Mouse (Mus musculus): ENCODE data around the gene Snrpg. TPM values are rescaled to one million over a fixed set of nuclear protein-coding genes. Genes with fewer than 3 reads are reported as not detected.
A peak's percentile ranks its signal among the peaks of the same experiment; 100 is the strongest.
"Not testable (repeated sequence)": the region's sequence is repeated elsewhere in the genome, so short reads cannot be mapped to it uniquely, and the experiment has no call there.

The Snrpg gene
- total RNA-seq, 2 experiments from 2014 or later = 80.7 to 103 TPM

DNA sequence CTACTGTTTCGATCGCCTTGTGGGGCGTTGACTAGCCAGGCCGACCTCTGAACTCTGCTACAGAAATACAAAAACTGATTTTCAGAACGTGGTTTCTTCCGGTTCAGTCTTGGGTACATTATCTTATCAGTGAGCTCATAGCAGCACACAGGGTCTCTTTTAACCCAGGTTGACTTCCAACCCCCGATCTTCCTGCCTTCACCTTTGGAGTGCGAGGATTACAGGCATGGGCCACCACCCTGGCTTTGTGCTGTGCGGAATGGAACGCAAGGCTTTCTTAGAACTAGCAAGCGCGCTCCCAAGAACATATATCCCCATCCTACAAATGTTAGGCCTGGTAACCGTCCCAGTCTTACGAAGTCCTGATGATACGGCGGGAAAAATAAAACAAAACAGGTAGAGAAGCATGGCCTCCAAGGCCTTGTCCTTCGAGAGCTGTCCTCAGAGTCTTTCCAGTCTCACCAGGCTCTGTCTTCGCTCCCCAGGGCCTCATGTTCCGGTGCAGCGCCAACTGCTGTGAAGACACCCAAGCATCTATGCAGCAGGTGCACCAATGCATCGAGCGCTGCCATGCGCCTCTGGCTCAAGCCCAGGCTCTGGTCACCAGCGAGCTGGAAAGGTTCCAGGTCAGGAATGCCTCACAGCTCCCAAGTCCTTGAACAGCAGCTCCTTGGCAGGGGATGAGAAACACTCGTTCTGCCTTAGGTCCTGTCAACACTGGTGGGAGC lies 4.8 kb upstream of the Snrpg start:
- DNase-seq (ENCODE audit: low spot score in 2 of 2) = peak; percentile 39 to 59

DNA sequence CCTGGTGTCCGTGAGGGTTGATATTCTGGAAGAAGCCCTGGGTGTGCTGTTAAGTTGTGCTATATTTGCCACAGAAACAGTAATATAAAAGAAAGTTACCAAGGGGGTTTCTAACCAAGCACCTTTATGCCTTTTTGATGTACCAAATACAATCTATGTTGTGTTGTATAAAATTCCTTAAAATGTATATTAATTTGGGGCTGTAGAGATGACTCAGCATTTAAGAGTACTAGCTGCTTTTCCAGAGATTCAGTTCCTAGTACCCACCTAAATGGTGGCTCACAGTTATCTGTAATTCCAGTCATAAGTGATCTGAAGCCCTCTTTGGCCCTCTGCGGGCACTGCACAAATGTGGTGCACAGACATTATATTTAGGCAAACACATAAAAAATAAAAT lies 4.3 kb upstream of the Snrpg start:
- no peak for DNase-seq (ENCODE audit: low spot score in 2 of 2)

DNA sequence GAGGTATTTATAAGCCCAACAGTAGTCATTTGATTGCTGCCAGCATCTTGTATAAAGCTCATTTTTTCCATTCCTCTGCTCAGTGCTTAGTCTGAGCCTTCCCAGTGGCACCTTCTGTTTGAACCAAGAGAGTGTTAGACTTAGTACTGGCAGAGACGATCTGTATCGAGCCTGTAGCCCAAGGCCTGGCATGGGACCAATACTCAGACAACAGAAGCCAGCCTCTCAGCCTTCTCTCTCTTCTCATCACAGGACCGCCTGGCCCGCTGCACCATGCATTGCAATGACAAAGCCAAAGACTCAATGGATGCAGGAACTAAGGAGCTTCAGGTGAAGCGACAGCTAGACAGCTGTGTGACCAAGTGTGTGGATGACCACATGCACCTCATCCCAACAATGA lies 2.6 kb upstream of the Snrpg start:
- no peak for DNase-seq (ENCODE audit: low spot score in 2 of 2)

DNA sequence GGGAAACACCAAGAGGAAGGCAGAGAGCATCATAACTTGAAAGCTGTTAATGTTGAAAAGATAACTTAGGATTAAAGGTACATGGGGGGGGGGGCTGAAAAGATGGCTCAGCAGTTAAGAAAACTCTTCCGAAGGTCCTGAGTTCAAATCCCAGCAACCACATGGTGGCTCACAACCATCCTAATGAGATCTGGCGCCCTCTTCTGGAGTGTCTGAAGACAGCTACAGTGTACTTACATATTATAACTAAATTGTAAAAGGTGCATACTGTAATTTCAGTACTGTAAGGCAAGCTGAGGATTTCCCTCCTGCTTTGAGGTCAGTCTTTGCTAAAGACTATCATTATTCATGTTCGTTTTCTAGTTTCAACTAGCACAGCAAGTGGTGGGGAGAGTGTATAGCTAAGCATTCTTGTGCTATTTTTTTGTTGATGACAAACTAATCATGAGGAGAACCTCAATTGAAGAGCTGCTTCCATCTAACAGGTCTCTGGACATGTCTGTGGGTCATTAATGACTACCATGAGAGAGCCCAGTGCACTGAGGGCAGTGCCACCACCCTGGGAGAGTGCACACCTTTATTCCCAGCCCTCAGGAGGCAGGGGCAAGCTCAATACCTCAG lies 901 bp upstream of the Snrpg start:
- no peak for DNase-seq (ENCODE audit: low spot score in 2 of 2)

DNA sequence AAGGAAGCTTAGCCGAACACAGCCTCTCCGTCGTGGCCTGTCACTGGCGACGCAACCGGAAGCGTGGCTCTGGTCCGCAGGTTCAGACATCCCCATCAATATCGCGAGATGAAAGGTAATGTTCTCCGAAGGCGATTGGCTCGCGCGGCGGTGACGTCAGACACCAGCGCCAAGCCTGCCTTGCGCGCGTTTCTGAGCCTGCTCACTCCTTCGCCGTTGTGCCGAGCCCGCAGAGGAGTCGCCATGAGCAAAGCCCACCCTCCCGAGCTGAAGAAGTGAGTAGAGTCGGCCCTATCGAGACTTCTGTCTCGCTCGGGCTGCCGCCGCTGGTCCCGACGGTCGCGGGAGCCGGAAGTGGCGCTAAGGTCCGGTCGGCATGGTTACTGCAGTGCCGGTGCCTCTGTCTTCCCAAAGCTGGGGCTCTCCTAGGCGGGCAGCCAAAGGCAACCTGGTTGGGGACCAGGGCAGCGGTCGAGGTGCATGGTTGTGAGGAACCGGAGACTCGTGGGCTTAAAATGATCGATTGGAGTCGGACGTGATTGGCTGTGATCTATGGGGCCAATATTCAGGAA lies 322 bp downstream of the Snrpg start:
- DNase-seq (ENCODE audit: low spot score in 2 of 2) = peak; percentile 96 to 97

DNA sequence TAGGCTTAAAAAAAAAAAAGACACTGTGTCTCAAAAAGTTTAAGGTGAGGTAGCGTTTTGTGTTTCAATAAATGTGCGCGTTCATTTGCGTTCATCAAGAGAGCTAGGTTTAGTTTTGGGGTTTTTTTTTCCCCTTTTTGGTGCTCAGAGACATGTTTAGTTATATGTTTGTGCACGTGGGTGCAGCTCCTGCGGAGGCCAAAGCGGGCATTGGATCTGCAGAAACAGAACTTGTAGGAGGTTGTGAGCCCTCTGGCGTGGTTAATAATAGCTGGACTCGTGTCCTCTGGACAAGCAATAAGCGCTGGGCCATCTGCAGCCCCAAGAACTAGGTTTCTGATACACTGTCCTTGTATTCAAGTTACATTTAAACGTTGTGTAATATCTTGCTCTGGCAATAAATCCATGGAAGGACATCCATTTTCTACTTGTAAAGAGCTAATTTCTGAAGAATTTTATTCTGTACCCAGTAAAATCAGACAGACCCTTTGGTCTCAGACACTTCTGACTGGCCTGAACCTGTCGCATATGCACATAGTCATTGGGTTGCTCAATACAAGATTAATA lies 929 bp downstream of the Snrpg start:
- no peak for DNase-seq (ENCODE audit: low spot score in 2 of 2)

DNA sequence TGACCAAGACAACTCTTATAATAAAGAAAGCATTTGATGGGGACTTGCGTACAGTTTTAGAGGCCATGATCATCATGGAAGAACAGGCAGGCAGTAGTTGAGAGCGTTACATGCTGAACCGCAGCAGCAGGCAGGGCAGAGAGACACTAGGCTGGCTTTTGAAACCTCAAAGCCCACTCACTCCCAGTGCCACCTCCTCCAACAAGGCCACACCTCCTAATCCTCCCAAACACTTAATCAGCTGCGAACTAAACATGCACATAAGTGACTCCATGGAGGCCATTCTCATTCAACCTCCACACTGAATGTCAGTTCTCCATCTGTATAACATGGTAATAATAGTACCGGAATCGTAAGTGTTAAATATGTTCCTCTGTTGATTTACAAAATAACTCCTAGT lies 2.5 kb downstream of the Snrpg start:
- DNase-seq (ENCODE audit: low spot score in 2 of 2) = no peak

DNA sequence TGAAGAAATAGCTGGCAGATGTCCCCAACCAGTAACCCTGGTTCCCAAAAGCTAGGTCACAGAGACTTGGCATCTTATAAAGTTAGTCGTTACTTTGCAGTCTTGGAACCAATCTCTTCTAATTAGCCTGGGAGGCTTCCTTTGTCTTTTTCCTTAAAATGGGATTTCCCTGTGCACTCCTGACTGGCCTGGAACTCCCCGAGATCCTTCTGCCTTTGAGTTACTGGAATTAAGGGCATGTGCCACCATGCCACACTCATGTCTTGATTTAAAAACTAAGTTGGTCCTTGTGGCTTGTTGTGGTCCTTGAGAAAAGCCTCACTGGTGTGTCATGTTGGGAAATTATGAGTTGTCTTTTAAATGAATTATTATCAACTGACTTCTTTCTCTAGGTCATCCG lies 7.2 kb downstream of the Snrpg start:
- DNase-seq (ENCODE audit: low spot score in 2 of 2) = no peak

DNA sequence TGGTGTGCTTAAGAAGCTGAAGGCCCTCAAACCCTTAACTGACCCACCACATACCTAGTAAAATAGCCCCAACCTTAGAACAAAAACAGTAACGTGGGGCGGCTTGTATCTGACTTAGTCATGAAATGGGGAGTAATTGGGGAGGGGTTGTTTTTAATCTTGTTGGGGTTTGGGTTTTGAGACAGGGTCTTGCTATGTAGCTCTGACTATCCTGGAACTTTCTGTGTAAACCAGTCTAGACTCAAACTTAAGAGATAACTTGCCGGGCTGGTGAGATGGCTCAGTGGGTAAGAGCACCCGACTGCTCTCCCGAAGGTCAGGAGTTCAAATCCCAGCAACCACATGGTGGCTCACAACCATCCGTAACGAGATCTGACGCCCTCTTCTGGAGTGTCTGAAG lies 9.0 kb downstream of the Snrpg start:
- DNase-seq (ENCODE audit: low spot score in 2 of 2) = not testable (repeated sequence)

DNA sequence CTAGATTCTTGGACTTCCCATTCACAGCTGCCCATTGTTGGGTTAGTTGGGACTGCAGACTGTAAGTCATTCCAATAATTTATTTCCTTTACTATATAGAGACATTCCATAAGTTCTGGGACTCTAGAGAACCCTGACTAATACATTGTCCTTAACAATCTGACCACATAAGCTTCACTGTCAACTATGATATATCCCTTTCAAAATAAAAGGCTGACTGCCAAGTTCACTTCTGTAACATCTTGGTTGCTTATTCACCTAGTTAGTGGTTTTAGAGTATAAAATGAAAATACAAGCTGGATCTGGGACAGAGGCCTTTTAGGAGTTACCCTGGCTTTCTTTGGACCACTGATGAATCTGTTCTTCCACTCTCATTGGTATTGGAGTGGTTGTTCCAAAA lies 11.4 kb downstream of the Snrpg start:
- no peak for DNase-seq (ENCODE audit: low spot score in 2 of 2)

DNA sequence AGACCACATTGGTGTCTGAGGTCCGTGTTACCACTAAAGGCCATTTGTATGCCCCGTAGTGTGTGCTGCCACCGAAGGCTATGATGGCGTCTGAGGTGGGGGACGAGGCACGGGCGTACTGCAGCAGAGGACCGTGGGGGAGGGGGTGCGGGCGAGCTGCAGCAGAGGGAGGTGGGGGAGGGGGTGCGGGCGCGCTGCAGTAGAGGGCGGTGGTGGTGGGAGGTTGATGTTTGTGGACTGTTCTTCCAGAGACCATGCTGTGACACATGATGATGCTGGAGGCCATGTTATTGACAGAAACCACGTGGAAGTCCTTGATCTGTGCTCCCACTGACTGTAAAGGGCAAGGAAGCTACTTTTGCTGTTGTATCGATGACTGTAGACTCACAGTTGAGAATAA lies 12.3 kb downstream of the Snrpg start:
- no peak for DNase-seq (ENCODE audit: low spot score in 2 of 2)

DNA sequence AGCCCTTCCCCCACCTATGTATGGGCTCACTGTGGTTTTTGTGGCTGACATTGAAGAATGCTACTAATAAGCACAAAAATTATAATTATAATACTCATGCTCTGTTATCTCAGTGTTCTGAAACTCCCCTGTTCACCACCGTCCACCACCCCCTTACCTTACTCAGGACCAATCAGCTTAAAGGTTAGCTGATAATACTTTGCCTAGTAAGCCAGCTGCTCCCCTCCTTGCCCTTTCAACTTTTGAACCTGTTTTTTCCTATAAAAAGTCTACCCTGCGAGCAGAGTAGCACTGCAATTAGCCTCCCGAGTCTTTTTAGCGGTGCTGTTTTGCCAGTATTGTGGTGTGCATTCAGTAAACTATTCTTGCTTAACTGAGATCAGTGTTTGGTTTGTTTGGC lies 13.6 kb downstream of the Snrpg start:
- no peak for DNase-seq (ENCODE audit: low spot score in 2 of 2)

DNA sequence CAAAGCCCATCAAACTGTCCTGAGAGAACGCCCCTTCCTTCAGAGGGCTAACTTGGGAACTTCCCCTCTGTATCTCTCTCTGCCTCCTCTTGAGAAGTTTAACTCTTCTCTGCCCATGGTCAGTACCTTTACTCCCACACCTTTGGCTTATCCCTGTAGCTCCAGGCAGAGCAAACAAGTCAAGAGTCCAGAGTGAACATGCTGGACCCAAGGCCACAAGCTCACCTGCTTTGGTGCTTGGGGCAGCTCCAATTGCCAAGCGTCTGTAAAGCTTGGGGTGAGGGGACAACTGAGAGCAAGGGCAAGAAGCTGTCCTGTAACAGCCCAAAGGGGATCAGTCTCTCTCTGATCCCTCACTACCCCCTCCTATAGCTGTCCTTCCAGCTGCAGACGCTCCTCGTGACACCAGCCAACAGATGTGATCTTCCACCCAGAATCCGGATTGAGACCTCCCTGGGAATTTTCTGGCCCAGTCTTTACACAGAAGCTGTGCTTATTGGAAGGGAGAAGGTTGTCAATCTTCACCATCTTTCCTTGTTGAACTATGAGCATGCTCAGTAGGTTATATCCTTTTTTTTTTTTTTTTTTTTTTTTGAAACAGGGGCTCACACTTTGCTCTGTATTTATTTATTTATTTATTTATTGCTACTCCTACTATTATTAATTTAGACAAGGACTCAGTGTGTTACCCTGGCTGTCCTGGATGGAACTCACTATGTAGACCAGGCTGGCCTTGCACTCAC lies 14.4 kb downstream of the Snrpg start:
- DNase-seq (ENCODE audit: low spot score in 2 of 2) = no peak

DNA sequence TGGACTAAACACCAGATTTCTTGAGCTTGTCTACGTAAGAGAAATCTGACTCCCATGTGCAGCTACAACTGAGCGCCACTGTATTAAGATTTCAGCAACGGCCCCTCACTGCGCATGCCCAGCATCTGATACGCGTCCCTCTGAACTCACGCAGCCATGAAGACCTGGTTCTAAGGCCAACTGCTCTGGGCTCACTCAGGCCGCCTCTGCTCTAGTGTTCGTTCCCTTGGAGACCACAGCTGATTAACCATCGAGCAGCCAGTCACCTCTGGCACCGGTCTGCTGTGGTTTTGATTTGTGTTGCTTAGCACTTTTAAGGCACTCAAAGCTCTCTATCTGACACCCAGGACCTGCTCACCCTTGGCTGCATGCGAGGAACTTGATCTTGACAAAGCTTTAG lies 16.2 kb downstream of the Snrpg start:
- no peak for DNase-seq (ENCODE audit: low spot score in 2 of 2)

DNA sequence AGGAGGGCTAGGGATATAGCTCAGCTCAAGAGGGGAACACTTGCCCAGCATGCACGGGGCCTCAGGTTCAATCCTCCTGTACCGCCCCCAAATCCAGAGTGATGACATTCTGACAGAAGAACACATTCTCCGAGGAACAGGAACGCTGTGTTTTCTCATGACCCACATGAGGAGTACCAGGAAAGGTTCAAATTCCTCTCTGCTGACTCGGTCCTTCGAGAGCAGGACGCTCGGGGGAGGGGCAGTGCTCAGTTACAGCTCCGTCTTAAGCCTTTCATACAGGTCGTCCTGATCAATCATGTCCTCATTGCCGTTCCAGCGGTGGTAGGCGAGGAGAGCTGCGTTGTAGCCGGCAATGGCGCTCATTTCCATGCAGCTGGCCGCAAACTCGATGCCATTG lies 17.4 kb downstream of the Snrpg start:
- no peak for DNase-seq (ENCODE audit: low spot score in 2 of 2)

DNA sequence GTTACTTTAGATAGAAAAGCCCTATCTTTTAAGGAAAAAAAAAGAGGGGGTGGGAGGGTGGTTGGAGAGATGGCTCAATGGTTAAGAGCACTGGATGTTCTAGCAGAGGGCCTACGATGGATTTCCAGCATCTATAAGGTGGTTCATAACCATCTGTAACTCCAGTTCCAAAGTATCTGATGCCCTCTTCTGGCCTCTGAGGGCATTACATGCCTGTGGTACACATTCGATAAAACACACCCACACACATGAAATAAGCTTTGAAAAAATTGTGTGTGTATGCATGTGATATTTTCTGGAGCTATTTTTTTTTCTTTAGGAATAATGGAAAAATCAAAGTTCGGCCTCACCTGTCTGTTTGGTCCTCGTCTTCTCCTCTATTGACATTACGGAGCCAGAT lies 20.2 kb downstream of the Snrpg start:
- no peak for DNase-seq (ENCODE audit: low spot score in 2 of 2)

DNA sequence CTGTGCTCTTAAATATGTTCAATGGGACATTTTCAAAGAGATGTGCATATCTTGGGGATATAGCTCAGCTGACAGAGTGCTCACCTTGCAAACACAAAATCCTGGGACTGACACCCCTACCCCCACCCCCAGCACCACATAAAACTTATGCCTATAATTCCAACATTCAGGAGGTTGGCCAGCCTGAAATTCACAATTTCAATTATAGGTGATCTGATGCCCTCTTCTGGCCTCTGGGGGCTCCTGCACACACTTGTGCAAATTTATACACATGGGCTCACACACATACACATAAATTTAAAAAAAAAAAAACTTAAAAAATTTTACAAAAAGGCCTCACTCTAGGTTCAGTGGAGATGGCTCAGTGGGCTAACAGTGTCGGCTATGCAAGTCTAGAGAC lies 22.1 kb downstream of the Snrpg start:
- no peak for DNase-seq (ENCODE audit: low spot score in 2 of 2)

DNA sequence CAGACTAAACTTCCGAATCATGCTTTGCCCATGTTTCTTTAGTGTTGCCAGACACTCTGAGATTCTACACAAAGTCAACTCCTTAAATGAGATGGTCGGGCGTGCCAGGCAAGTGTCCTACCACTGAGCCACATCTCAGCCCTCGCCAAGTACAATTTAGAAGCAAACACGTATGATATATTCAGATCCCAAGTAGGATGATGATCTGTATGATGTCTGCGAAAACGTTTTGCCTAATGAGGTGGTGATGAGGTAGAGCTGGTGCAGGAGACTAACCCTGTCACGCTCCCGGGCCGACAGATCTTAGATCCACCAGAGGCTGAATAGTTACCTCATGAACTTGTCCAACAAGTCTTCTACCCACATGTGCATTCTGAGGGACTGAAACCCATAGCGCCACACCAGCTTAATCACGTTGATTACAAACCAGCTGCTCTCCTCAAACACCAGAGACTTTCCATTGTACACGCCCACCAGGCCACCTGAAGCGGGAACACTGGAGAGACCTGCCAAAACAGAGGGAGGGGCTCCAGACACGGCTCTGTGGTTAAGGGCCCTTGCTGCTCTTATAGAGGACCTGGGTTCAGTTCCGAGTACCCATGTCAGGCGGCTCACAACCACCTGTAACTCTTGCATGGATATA lies 23.1 kb downstream of the Snrpg start:
- DNase-seq (ENCODE audit: low spot score in 2 of 2) = no peak

DNA sequence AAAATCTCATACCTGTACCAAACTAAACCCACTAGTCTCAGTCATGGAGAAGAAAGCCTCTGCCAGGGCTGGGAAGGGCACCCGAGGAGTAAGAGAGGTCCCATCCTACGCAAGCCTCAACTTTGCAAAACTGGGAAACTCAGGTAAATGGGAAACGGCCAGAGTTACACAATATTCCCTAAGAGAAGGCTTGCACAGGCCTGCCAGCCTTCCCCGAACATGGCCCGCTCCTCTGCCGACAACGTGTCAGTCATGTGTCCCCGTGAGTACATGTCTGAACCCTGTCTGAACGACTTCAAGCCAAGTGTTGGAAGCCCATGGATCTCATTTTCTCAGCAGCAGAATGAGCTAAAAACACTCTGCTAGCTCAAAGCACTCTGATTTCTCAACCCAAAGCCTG lies 23.9 kb downstream of the Snrpg start:
- no peak for DNase-seq (ENCODE audit: low spot score in 2 of 2)

DNA sequence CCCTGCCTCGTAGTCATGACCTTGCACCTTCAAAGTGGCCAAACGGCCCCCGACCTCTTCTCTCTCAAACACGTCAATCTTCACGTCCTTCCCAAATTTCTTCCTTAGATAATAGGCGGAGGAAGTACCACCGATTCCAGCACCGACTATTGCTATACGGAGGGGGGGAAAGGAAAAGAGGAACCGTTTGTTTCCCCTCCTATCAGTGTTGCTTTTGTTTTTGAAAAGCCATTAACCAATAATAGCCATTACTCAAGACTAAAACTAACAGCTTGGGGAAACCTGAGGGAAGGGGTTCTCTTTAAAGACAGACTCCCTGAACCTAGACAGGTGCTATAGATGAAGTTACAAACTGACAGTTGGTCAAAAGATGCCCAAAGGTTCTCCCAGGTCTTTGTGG lies 24.9 kb downstream of the Snrpg start:
- no peak for DNase-seq (ENCODE audit: low spot score in 2 of 2)

DNA sequence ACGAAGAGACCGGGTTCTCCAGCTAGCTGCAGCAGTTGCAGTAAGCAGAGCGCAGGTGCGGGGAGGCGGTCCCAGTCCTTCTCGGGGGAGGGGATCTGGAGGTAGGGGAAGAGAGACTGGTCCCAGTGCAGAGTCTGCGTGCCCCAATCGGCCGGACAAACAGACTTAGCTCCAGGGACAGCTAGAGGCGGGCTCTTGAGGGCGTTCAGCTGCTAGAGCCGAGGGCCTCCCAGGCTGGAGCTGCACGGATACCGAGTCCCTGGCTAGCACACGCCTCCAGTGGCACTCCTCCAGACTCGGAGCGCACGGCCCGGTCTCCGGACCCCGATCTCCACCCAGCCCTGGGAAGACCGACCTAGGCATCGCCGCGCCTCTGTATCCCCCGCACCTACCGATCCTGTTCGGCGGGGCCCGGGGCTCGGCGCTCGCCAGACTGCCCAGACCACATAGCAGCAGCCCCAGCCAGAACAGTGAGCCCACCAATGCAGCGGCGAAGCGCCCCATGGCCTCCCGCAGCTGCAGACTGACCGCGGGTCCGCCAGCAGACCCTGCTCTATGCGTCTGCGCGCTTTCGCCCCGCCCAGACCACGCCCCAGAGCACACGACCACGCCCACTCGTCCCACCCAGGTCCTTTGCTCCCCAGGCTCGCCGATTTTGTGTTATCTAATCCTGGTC lies 25.6 kb downstream of the Snrpg start, which contains the start of gene Pcyox1:
Gene Pcyox1 (minus strand): TSS at position 574 of the 676 bp plus-strand sequence.
- peak; percentile 90 to 92 for DNase-seq (ENCODE audit: low spot score in 2 of 2)
